Mouse (Mus musculus) yolk sac, embryonic 10.5 days (tissue): ENCODE results near the gene Svip.

Experiments used
- DNase-seq: peaks from one replicate; pipeline ENCODE4 v3.0.0-alpha.2; 2017; ENCODE audit warnings: low spot score

The Svip gene

GRCm38 (mm10) chr7:52005511-52006295 is at the start of gene Svip:
TSS of gene Svip (minus strand) at chr7:52006018.
- peak; percentile 94 for DNase-seq

DNA sequence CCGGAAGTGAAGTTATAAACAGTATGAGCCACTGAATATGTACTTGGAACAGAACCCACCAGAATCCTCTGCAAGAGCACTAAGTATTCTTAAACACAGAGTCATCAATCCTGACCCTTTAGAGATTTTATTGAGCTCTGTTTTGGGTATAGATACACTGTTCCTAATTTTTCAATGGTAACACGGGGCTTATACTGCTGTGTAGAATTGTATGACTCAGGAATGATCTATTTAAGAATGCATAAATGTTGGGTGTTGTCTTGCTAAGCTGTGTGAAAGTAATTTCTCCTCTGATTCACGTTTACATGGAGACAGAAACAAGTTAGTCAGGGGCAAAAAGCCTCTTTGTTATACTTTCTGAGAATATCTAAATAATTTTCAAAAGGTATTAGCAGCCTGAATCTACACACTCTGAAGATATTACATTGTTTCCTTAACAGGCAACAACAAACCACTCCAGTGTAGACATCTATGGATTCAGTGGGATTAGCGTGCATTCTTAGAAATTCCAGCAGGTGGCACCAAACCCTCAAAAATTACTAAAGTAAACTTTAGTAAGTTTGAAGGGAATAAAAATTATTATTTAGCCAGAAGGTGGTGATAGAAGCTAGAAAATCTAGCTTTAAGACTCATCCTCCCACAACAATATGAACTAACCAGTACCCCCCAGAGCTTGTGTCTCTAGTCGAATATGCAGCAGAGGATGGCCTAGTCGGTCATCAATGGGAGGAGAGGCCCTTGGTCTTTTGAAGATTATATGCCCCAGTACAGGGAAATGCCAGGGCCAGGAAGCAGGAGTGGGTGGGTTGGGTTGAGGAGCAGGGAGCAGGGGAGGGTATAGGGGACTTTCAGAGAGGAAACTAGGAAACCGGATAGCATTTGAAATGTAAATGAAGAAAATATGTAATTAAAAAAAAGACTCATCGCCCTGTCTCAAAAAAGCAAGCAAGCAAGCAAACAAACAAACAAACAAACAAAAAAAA is 32.1 kb upstream of the Svip start:
- DNase-seq, result peak; percentile 1

- no peak for DNase-seq
Measured at GRCm38 (mm10) chr7:52024050-52024626, 18.3 kb upstream of the Svip start.

- no peak for DNase-seq
Measured at GRCm38 (mm10) chr7:52022039-52022438, 16.2 kb upstream of the Svip start.

GRCm38 (mm10) chr7:52015628-52016027 is 9.8 kb upstream of the Svip start, which contains the start of gene 1700015G11Rik:
TSS of gene 1700015G11Rik (minus strand) at chr7:52015728.
- no peak for DNase-seq

- DNase-seq, result no peak
Measured at GRCm38 (mm10) chr7:52015180-52015579, 9.4 kb upstream of the Svip start.

GRCm38 (mm10) chr7:52013457-52013856 is 7.6 kb upstream of the Svip start:
- DNase-seq, result no peak

DNA sequence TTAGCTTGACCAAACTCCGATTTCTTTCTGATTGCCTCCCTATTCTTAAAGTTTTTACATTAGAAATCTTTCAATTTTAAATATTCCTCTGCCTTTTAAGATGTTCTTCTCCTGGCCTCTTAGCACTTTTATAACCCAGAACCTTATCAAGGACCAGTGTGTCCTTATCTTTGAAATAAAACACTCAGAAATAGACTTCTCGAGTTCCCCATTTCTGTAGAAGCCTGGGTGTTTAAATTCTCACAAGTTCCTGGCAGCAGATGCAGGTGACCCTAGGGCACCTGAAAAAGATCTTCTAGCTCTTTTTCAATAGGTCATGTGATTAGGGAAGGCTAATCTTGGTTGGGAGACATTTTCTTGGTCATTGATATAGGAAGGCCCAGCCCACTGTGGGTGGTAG is 1.3 kb upstream of the Svip start:
- no peak for DNase-seq

DNA sequence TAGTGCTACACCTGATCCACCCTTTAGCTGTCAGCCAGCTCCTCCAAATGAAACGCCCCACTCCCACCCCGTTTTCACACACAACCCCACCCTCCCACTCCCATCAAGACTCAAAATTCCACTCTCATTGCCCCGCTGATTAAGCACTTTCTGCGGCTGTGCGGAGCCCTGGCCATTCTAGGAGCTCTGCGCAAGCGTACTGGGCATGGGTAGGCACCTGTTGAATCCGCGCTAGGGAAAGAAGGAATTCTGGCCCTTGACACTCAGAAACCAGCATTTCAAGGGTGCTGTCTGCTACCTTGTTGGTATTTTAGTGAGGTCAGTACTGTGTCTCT is 445 bp upstream of the Svip start:
- DNase-seq, result no peak

DNA sequence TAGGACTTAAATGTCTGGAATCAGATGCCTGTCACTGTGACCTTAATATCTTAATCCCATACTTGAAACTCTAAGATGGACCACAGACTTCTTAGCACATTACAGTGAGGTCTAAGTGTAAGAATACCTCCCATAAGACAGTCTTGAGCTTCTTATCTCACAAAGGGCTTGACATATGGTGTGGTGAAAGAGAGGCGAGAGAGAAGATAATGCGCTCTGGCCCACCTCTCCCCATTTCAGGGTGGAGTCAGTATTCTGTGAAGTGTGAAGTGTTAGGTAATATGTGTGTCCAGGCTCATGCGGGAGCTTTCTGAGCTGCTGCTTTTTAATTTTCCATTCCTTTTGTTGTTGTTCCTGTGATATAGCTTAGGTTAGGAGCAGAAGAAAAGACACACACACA is 14.8 kb downstream of the Svip start:
- no peak for DNase-seq

GRCm38 (mm10) chr7:51986909-51987308 is 18.9 kb downstream of the Svip start:
- no peak for DNase-seq

GRCm38 (mm10) chr7:51985763-51986162 is 20.1 kb downstream of the Svip start:
- DNase-seq, result no peak

- no peak for DNase-seq
Measured at GRCm38 (mm10) chr7:51982303-51982702, 23.5 kb downstream of the Svip start.

DNA sequence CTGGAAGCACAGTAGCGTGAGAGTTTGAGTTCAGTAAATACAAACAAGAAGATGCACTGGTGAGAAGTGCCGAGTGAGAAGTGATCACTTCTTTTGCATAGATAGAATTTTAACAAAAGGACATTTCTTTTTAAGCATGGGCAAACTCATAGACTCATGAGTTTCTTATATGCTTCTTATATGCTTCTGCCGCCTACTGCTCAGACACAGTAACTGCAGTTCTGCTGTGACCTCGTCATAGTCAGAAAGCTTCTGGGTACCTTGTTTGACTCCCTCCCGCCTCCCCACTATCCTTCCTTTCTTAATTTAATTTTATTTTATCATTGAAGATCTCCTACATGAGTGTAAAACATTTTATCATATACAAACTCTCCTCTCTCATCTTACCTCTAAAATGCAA is 26.5 kb downstream of the Svip start:
- DNase-seq, result no peak

- DNase-seq, result no peak
Measured at GRCm38 (mm10) chr7:51975181-51975580, 30.6 kb downstream of the Svip start.

DNA sequence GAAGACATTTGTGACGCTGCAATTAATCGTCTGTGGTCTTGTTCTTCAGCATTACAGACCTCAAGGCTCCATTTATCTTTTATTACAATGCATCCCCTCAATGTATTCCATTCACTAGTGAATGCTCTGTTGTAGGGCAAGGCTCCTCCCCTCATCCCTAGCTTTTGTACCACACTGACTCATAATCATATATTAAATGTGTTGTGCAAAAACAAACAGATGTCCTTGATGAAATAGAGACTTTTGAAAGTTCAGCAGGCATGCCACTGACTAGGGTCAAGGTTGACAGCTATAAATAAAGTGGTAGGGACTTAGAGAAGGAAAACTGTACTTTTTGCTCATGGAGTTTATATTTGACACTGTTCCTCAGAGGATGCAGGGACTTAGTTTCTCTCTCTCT is 32.3 kb downstream of the Svip start:
- DNase-seq, result no peak

- no peak for DNase-seq
Measured at GRCm38 (mm10) chr7:51973091-51973490, 32.7 kb downstream of the Svip start.

GRCm38 (mm10) chr7:51972252-51972855 is 33.5 kb downstream of the Svip start:
- DNase-seq, result no peak

- no peak for DNase-seq
Measured at GRCm38 (mm10) chr7:51969379-51969778, 36.4 kb downstream of the Svip start.

- no peak for DNase-seq
Measured at GRCm38 (mm10) chr7:51967581-51967980, 38.2 kb downstream of the Svip start.

- no peak for DNase-seq
Measured at GRCm38 (mm10) chr7:51964681-51965080, 41.1 kb downstream of the Svip start.
